Mouse (Mus musculus): Measurements from ENCODE around the gene Mecp2.
"Not testable (repeated sequence)": the region's sequence is repeated elsewhere in the genome, so short reads cannot be mapped to it uniquely, and the experiment has no call there.

Mecp2 gene

GRCm38 (mm10) chrX:74135263-74135662 is at the start of gene Mecp2:
TSS of gene Mecp2 (minus strand) at chrX:74135363.
- DNase-seq (ENCODE audit: low read depth, low spot score), result not testable (repeated sequence)

GRCm38 (mm10) chrX:74176959-74177358 is 41.8 kb upstream of the Mecp2 start, which contains the start of gene Tktl1:
TSS of gene Tktl1 (plus strand) at chrX:74177259.
- no peak for DNase-seq (ENCODE audit: low read depth, low spot score)

GRCm38 (mm10) chrX:74167738-74168137 is 32.6 kb upstream of the Mecp2 start, which contains the start of gene Tex28:
TSS of gene Tex28 (minus strand) at chrX:74167838.
- no peak for DNase-seq (ENCODE audit: low read depth, low spot score)

- DNase-seq (ENCODE audit: low read depth, low spot score), result no peak
Measured at GRCm38 (mm10) chrX:74127164-74127563, 8.0 kb downstream of the Mecp2 start, which contains the start of gene Opn1mw. TSS of gene Opn1mw (plus strand) at chrX:74127464.

- no peak for DNase-seq (ENCODE audit: low read depth, low spot score)
Measured at GRCm38 (mm10) chrX:74124975-74125374, 10.2 kb downstream of the Mecp2 start.

GRCm38 (mm10) chrX:74115511-74115910 is 19.7 kb downstream of the Mecp2 start:
- DNase-seq (ENCODE audit: low read depth, low spot score), result peak; percentile 38

- no peak for DNase-seq (ENCODE audit: low read depth, low spot score)
Measured at GRCm38 (mm10) chrX:74114036-74114435, 21.1 kb downstream of the Mecp2 start.

GRCm38 (mm10) chrX:74108747-74109146 is 26.4 kb downstream of the Mecp2 start:
- no peak for DNase-seq (ENCODE audit: low read depth, low spot score)

- no peak for DNase-seq (ENCODE audit: low read depth, low spot score)
Measured at GRCm38 (mm10) chrX:74105916-74106315, 29.2 kb downstream of the Mecp2 start.

- no peak for DNase-seq (ENCODE audit: low read depth, low spot score)
Measured at GRCm38 (mm10) chrX:74103457-74104188, 31.5 kb downstream of the Mecp2 start.

- DNase-seq (ENCODE audit: low read depth, low spot score), result no peak
Measured at GRCm38 (mm10) chrX:74095130-74095529, 40.0 kb downstream of the Mecp2 start.

GRCm38 (mm10) chrX:74085601-74086038 is 49.5 kb downstream of the Mecp2 start:
- peak; percentile 96 for DNase-seq (ENCODE audit: low read depth, low spot score)

- DNase-seq (ENCODE audit: low read depth, low spot score), result peak; percentile 81
Measured at GRCm38 (mm10) chrX:74084946-74085498, 50.1 kb downstream of the Mecp2 start.

GRCm38 (mm10) chrX:74084276-74084837 is 50.8 kb downstream of the Mecp2 start:
- DNase-seq (ENCODE audit: low read depth, low spot score), result no peak

GRCm38 (mm10) chrX:74070794-74071193 is 64.4 kb downstream of the Mecp2 start:
- DNase-seq (ENCODE audit: low read depth, low spot score), result no peak

- peak; percentile 2 for DNase-seq (ENCODE audit: low read depth, low spot score)
Measured at GRCm38 (mm10) chrX:74067891-74068290, 67.3 kb downstream of the Mecp2 start.

- DNase-seq (ENCODE audit: low read depth, low spot score), result no peak
Measured at GRCm38 (mm10) chrX:74045107-74045506, 90.1 kb downstream of the Mecp2 start.

GRCm38 (mm10) chrX:74037702-74038375 is 97.3 kb downstream of the Mecp2 start:
- no peak for DNase-seq (ENCODE audit: low read depth, low spot score)

- no peak for DNase-seq (ENCODE audit: low read depth, low spot score)
Measured at GRCm38 (mm10) chrX:74030000-74030399, 105.2 kb downstream of the Mecp2 start.

- DNase-seq (ENCODE audit: low read depth, low spot score), result no peak
Measured at GRCm38 (mm10) chrX:74023188-74024049, 111.7 kb downstream of the Mecp2 start, which contains the start of gene Irak1. TSS of gene Irak1 (minus strand) at chrX:74023918.

GRCm38 (mm10) chrX:74022795-74023187 is 112.4 kb downstream of the Mecp2 start:
- no peak for DNase-seq (ENCODE audit: low read depth, low spot score)

Data from telencephalon, adult 2 months (tissue).